Mouse (Mus musculus): ENCODE measurements around the gene Capns1. TPM values are rescaled to one million over a fixed set of nuclear protein-coding genes. Genes with fewer than 3 reads are reported as not detected.
"Not testable (repeated sequence)": the region's sequence is repeated elsewhere in the genome, so short reads cannot be mapped to it uniquely, and the experiment has no call there.

The Capns1 gene
- total RNA-seq (2021) = 100 to 1,000 TPM; 180 to 183 TPM

GRCm38 (mm10) chr7:30198481-30198971, at the start of gene Capns1:
Gene Capns1, minus strand, starts transcription at chr7:30198811.
- intact Hi-C loops (cut with DNase I) = loop anchor here (1.0 kb wide), 1 partner anchor 17 kb away; no protein-coding TSS in a partner anchor
- DNase-seq (ENCODE audit: low spot score in 2 of 2) = peak; percentile 50 to 71

DNA sequence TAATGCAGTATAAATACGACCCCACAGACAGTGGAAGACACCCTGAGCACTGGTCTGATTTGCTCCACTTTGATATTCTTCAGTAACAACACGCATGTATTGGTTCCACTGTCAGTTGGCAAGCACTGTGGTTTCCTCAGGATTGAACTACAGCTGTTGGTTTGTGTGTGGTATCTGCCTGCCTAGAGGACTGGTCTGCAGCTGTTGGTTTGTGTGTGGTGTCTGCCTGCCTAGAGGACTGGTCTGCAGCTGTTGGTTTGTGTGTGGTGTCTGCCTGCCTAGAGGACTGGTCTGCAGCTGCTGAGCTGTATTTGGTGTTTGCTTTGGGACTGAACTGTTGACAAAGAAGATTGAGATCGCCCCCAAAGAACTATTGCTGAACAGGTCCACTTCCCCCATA, 38.8 kb upstream of the Capns1 start:
- intact Hi-C loops (cut with DNase I) = not testable (repeated sequence)

DNA sequence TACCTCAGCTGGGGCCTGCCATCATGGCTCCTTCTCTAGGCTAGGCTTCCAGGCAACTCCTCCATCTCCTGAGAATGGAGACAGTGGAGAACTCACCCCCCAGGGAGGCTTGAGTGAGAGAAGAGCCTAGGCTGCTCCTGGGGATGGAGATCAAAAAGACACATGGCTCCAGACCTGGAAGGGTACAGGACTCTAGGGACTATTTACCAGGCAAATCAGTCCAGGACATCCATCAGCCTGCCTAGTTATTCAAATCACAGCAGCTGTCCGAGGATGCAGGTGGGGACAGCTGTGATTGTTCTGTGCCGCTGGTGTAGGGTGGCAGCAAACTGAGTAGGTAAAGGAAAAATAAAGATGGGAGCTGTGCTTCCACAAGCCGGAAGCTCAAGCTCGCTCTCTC, 37.0 kb upstream of the Capns1 start, which contains the start of gene Ovol3:
Ovol3 (minus strand) TSS at position 101 of the 400 bp plus-strand sequence.
- no peak for DNase-seq (ENCODE audit: low spot score in 2 of 2)
- intact Hi-C loops (cut with DNase I) = no loop called here

More for the DNA sequence above, 38.8 kb upstream of the Capns1 start:
- DNase-seq (ENCODE audit: low spot score in 2 of 2) = not testable (repeated sequence)

DNA sequence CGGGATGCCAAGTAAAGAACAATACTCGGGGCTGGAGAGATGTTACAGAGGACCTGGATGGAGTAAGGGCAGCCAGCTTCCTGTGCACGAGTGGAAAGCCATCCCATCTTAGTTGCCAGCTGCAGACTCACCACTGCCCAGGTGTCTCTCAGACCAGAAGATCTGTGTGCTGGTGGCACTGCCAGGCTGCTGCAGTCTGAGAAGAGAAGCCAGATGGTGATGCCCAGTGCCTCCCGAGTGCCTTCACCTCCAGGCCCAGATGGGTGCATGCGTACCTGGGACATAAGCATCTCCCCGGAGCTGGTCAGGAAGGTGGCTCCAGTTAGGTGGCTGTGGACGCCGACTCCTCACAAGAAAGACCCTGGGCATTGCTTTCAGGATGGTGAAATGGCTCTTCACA, 36.5 kb upstream of the Capns1 start:
- intact Hi-C loops (cut with DNase I) = no loop called here
- no peak for DNase-seq (ENCODE audit: low spot score in 2 of 2)

DNA sequence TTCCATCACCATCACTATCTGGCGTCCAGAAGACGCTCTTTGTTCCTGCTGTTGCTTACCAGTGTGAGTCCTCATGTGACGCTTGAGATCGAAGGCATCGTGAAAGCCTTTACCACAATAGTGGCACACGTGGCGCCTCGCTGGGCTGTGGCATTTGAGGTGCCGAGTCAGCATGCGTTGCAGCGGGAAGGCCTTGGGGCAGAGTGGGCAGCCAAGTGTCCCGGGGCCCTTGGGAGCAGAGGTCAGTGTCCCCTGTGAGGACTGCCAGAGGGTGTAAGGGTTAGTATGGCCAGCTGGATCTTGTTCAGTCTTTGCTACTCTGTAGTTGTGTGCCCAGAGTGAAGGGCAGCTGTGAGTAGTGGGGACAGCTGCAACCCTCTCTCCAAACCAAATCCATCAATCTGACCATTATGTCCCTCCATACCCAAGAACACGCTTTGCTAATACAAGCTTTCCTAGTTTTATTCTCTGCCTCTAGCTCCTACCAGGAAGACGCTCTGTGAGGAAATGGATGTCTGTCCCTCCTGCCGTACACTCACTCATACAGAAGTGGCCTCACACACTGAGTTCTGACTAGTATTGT, 35.8 kb upstream of the Capns1 start:
- intact Hi-C loops (cut with DNase I) = no loop called here
- DNase-seq (ENCODE audit: low spot score in 2 of 2) = no peak

DNA sequence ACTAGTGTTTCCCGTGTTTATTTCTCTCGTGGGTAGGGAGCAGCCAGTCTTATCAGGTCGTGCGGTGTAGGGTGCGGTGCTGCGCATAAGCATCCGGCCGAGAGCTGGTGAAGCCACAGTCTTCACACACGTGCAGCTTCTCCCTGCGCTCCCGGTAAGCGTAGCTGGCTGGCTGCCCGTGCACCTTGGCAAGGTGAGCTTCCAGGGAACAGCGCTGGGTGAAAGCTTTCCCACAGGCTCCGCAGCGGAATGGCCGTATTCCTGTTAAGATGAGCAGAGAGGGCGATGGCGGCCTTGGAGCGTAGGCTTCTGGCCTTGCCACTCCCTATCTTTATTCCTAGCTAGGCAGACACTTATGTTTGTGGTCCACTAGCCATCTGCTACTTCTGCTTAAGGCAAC, 34.8 kb upstream of the Capns1 start:
- intact Hi-C loops (cut with DNase I) = loop anchor here (2.0 kb wide), 1 partner anchor 55 kb away; no protein-coding TSS in a partner anchor
- DNase-seq (ENCODE audit: low spot score in 2 of 2) = peak in 1 of 2 experiments; percentile 32

GRCm38 (mm10) chr7:30232631-30233148, 34.1 kb upstream of the Capns1 start:
- peak in 1 of 2 experiments; percentile 40 for DNase-seq (ENCODE audit: low spot score in 2 of 2)
- intact Hi-C loops (cut with DNase I) = loop anchor here (1.0 to 2.0 kb wide), 2 partner anchors 48 to 56 kb away; partner anchors contain the start of genes Thap8 and Wdr62

DNA sequence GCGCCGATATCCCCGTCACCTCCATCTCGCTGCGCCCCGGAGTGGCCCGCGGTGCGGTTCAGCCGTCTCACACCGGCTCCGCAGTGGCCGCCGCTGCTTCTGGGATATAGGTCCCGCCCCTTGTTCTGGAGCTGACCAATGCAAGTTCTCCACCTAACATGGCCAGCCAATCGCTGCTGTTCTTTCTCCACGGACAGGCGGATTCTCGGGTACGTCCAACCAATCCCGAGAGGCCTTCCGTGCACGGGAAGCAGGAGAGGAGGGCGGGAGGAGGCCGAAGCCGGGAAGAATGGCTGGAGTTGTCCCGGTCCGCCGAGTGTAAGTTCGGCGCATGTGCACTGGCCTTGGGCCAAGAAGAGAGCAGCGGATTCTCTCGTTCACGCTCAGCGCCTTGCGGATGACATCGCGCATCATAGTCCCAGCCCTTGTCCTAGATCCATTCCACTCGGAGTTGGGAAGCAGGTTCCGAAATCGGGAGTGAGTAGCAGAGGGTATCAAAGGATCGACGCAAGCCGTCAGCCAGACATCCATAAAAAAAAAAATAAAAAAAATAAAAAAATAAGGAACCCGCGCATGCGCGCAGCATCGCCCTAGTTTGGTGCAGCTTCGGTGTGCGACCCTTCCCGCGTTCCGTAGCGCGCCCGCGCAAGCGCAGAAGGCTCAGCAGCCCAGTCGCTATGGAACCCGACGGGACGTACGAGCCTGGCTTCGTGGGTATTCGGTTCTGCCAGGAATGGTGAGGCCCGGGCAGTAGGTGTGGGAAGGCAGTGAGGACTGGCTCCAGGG, 33.3 kb upstream of the Capns1 start, which contains the start of the genes Polr2i and Tbcb:
Polr2i (plus strand) TSS at position 280 of the 786 bp plus-strand sequence.
Tbcb (minus strand) TSS at position 604 of the 786 bp plus-strand sequence.
- peak; percentile 99 to 100 for DNase-seq (ENCODE audit: low spot score in 2 of 2)
- intact Hi-C loops (cut with DNase I) = loop anchor here (1.0 to 2.0 kb wide), 2 partner anchors 48 to 57 kb away; partner anchors contain the start of genes Thap8 and Wdr62

DNA sequence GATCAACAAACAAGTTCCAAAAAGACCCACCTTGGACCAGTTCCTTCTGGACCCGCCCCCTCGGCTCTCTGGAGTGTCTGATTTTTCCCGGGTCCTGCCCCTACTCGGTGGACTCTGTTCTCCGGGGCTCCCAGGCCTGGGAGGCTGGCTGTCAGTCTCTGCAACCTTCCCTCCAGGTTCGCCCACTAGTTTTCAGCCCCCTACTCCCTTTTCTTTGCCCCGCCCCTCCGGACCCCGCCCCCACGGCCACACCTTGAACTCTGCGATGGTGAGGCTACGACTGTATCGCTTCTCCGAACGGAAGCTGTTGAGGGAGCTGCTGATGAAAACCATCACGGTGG, 32.7 kb upstream of the Capns1 start:
- intact Hi-C loops (cut with DNase I) = no loop called here

GRCm38 (mm10) chr7:30224206-30224605, 25.6 kb upstream of the Capns1 start:
- intact Hi-C loops (cut with DNase I) = no loop called here
- DNase-seq (ENCODE audit: low spot score in 2 of 2) = no peak

More for the DNA sequence above, 32.7 kb upstream of the Capns1 start:
- no peak for DNase-seq (ENCODE audit: low spot score in 2 of 2)

DNA sequence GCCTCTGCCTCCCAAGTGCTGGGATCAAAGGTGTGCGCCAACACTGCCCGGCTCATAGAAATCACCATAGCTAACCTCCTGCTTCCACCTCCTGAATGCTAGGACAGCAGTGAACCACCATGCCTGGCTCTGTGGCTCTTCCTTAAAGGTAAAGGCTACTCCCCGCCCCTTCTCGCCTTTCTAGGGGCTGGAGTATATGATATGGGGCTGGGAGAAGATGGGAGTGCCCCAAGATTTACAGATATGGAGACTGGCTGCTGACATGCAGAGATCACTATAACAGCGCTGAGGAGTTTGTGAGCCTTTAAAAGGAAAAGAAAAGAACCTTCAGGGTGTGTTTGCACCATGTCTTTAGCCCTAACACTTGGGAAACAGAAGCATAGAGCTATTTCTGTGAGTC, 23.6 kb upstream of the Capns1 start:
- intact Hi-C loops (cut with DNase I) = no loop called here
- no peak for DNase-seq (ENCODE audit: low spot score in 2 of 2)

- intact Hi-C loops (cut with DNase I) = no loop called here
- no peak for DNase-seq (ENCODE audit: low spot score in 2 of 2)
Observed at GRCm38 (mm10) chr7:30221433-30221832, 22.8 kb upstream of the Capns1 start.

DNA sequence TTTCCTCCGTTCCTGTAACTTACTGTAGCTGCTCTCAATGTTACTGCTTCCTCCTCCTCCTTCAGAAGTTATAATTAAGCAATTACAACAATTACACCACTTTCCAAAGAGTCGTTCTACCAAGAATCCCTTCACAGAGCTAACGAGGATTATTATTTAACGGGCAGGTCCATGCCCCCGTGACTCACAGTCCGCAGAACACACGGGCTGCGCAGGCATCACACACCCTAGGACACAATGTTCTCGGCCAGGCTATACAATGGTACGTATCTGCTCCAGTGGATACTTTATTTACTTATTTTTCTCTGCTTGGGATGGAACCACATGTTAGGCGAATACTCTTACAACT, 21.4 kb upstream of the Capns1 start:
- intact Hi-C loops (cut with DNase I) = no loop called here
- DNase-seq (ENCODE audit: low spot score in 2 of 2) = no peak

- intact Hi-C loops (cut with DNase I) = loop anchor here (5.0 kb wide), 1 partner anchor 37 kb away; the partner anchor contains the start of gene Cox7a1
- DNase-seq (ENCODE audit: low spot score in 2 of 2) = peak; percentile 37 to 38
Observed at GRCm38 (mm10) chr7:30219293-30220007, 20.8 kb upstream of the Capns1 start.

DNA sequence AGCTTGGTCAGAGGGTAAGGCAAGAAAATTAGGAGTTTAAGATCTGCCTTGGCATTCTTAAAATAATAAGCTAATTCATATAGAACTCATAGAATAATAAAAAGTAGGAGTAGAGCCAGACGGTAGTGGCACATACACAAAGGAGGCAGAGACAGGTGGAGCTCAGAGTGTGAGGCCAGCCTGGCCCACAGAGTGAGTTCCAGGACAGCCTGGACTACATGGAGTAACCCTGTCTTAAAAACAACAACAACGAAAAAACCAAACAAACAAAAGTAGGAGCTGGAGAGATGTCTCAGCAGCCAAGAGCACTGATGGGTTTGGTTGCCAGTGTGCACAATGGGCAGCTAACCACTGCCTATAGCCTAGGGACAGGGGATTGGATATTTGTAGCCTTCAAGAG, 18.7 kb upstream of the Capns1 start:
- intact Hi-C loops (cut with DNase I) = loop anchor here (5.0 kb wide), 1 partner anchor 35 kb away; the partner anchor contains the start of gene Cox7a1

GRCm38 (mm10) chr7:30216723-30217151, 18.1 kb upstream of the Capns1 start:
- intact Hi-C loops (cut with DNase I) = loop anchor here (5.0 kb wide), 1 partner anchor 34 kb away; the partner anchor contains the start of gene Cox7a1
- DNase-seq (ENCODE audit: low spot score in 2 of 2) = peak; percentile 60 to 78

More for the DNA sequence above, 18.7 kb upstream of the Capns1 start:
- no peak for DNase-seq (ENCODE audit: low spot score in 2 of 2)

DNA sequence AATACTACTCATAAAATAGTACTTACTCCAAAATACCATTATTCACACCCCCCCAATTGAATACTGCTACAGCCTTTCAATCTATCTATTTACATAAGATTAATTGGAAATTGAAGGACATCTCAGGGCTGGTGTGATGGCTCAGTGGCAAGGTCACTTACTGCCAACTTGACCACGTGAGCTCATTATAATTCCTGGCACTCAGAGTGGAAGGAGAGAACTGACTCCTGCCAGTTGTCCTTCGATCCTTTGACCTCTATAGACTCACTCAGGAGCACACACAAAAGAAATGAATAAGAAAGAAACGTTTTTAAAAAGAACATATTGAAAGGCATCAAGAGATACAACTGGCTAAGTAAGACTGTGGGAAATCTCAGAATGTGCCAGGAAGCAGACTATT, 17.3 kb upstream of the Capns1 start:
- intact Hi-C loops (cut with DNase I) = loop anchor here (5.0 kb wide), 1 partner anchor 34 kb away; the partner anchor contains the start of gene Cox7a1
- no peak for DNase-seq (ENCODE audit: low spot score in 2 of 2)

DNA sequence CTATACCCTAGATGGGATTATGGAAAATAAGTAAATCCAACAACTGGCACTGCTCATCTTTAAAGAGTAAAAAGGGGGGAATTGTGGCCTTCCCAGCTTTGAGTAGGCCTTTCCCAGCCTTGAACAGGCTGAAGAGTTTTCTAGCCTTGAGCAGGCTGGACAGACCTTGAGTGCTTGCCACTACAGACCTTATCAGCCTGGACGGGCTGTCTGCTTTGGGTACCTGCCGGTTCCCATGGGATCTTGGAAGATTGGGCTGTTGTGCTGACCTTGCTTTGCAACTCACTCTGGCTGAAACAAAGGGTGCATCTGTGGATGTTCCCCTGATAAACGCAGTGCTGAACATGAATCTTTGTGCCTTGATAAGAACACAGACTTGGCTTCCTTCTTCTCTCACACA, 15.3 kb upstream of the Capns1 start:
- DNase-seq (ENCODE audit: low spot score in 2 of 2) = no peak
- intact Hi-C loops (cut with DNase I) = no loop called here

- DNase-seq (ENCODE audit: low spot score in 2 of 2) = no peak
- intact Hi-C loops (cut with DNase I) = no loop called here
Observed at GRCm38 (mm10) chr7:30211025-30211424, 12.4 kb upstream of the Capns1 start.
